Mouse (Mus musculus) embryonic facial prominence, embryonic 14.5 days (tissue): Measurements from ENCODE around the gene Esrrb. TPM values are rescaled to one million over a fixed set of nuclear protein-coding genes. Genes with fewer than 3 reads are reported as not detected.

ENCODE experiments used
- ATAC-seq: fragments of 200-750 bp; cut with Nextera tagmentation; 2 replicates; pipeline ENCODE4 v1.8.0; 2017; ENCODE audit warnings: low read depth, moderate number of reproducible peaks, moderate TSS enrichment
- DNase-seq: peaks from one replicate; pipeline ENCODE4 v3.0.0-alpha.2; 2015; ENCODE audit warnings: low spot score
- H3K27ac ChIP-seq: fragments of 300-500 bp; sonication (generic); replicated peaks from 2 replicates; pipeline ENCODE4 v1.5.1; 2014; ENCODE audit warnings: low read depth, mild to moderate bottlenecking, low read length, moderate library complexity
- H3K27me3 ChIP-seq: fragments of 300-500 bp; sonication (generic); replicated peaks from 2 replicates; pipeline ENCODE4 v1.6.1; 2014; ENCODE audit warnings: low read length; ENCODE audit not compliant: control insufficient read depth, insufficient read depth
- H3K36me3 ChIP-seq: fragments of 300-500 bp; sonication (generic); 2 replicates; pipeline ENCODE4 v1.6.1; 2014; ENCODE audit warnings: low read length, mixed read lengths; ENCODE audit not compliant: control insufficient read depth, insufficient read depth
- H3K4me1 ChIP-seq: fragments of 300-500 bp; sonication (generic); 2 replicates; pipeline ENCODE4 v1.6.1; 2014; ENCODE audit warnings: antibody characterized with exemption, low read length; ENCODE audit not compliant: control insufficient read depth, insufficient read depth
- H3K4me2 ChIP-seq: fragments of 300-500 bp; sonication (generic); 2 replicates; pipeline ENCODE4 v1.6.1; 2014; ENCODE audit warnings: low read depth, mild to moderate bottlenecking, low read length, moderate library complexity, mixed read lengths
- H3K4me3 ChIP-seq: fragments of 300-500 bp; sonication (generic); 2 replicates; pipeline ENCODE4 v1.5.1; 2014; ENCODE audit warnings: low read depth, mild to moderate bottlenecking, low read length
- H3K9ac ChIP-seq: fragments of 300-500 bp; sonication (generic); 2 replicates; pipeline ENCODE4 v1.6.1; 2014; ENCODE audit warnings: low read depth, mild to moderate bottlenecking, low read length, moderate library complexity, mixed read lengths
- H3K9me3 ChIP-seq: fragments of 300-500 bp; sonication (generic); 2 replicates; pipeline ENCODE4 v1.6.1; 2016; ENCODE audit warnings: low read length; ENCODE audit not compliant: control insufficient read depth
- WGBS: fragments of 180-500 bp; shearing (Covaris S2); extraction: QIAGEN DNeasy Blood & Tissue Kit; methylation state at CpG from one replicate; pipeline ENCODE4 v1.1.7; 2014; 5-methylcytosine and 5-hydroxymethylcytosine counted together
- polyA plus RNA-seq: library from polyadenylated mRNA; unstranded; fragments of >200 nt; fragmentation: Nextera tagmentation; extraction: Ambion mirVana; gene quantifications from 2 replicates; pipeline ENCODE4 v1.2.1, GENCODE M21; 2014

The Esrrb gene
- polyA plus RNA-seq, 1 experiment from 2014 or later = 0.67 TPM

GRCm38 (mm10) chr12:86469919-86470318 lies 109.0 kb downstream of the Esrrb start:
- Histone ChIP-seq H3K27me3 (no peaks in the 10 kb centered on the region), H3K36me3 (no peaks in the 10 kb centered on the region), H3K4me1 (no peaks in the 10 kb centered on the region), H3K4me3 (no peak overlapping the region), H3K9ac (no peak overlapping the region), H3K9me3 (no peaks in the 10 kb centered on the region), H3K4me2 (no peak overlapping the region), H3K27ac (no peak overlapping the region)
- no peak for DNase-seq
- WGBS = 65% methylated on average over 23 of the region's 23 CpGs
- ATAC-seq = no peak

- ATAC-seq (no peak), DNase-seq (no peak)
- 0 out of 2 replicates have a peak, but pooled peaks cover 4% of the 10 kb centered on the region for H3K4me1 ChIP-seq
- H3K4me3 ChIP-seq = no peak overlapping the region
- no peaks in the 10 kb centered on the region for H3K36me3 ChIP-seq
- H3K4me2 ChIP-seq = no peak overlapping the region
- 60% methylated on average over 6 of the region's 6 CpGs for WGBS
- H3K27ac ChIP-seq = no peak overlapping the region
- H3K27me3 ChIP-seq = no peaks in the 10 kb centered on the region
- no peak overlapping the region for H3K9ac ChIP-seq
- no peaks in the 10 kb centered on the region for H3K9me3 ChIP-seq
Measured at GRCm38 (mm10) chr12:86470912-86471311, 110.0 kb downstream of the Esrrb start.

GRCm38 (mm10) chr12:86473630-86474029 lies 112.7 kb downstream of the Esrrb start:
- H3K9me3 ChIP-seq = no peaks in the 10 kb centered on the region
- DNase-seq = peak; percentile 23
- no peak for ATAC-seq
- H3K4me1 ChIP-seq = 0 out of 2 replicates have a peak, but pooled peaks cover 4% of the 10 kb centered on the region
- peak overlapping the region; percentile 0; the same call in 1 of the 2 replicates for H3K4me2 ChIP-seq
- no peak overlapping the region for H3K9ac ChIP-seq
- no peak overlapping the region for H3K27ac ChIP-seq
- H3K4me3 ChIP-seq = no peak overlapping the region
- no peaks in the 10 kb centered on the region for H3K36me3 ChIP-seq
- WGBS = 27% methylated on average over 12 of the region's 12 CpGs
- no peaks in the 10 kb centered on the region for H3K27me3 ChIP-seq

GRCm38 (mm10) chr12:86475994-86476393 lies 115.1 kb downstream of the Esrrb start:
- ATAC-seq = no peak
- Histone ChIP-seq H3K36me3 (no peaks in the 10 kb centered on the region), H3K9me3 (no peaks in the 10 kb centered on the region), H3K4me3 (no peak overlapping the region), H3K27ac (no peak overlapping the region), H3K4me1 (0 out of 2 replicates have a peak, but pooled peaks cover 4% of the 10 kb centered on the region), H3K9ac (no peak overlapping the region), H3K4me2 (no peak overlapping the region), H3K27me3 (no peaks in the 10 kb centered on the region)
- DNase-seq = peak; percentile 56
- WGBS = 52% methylated on average over 7 of the region's 7 CpGs

- ATAC-seq (no peak), DNase-seq (no peak)
- Histone ChIP-seq H3K9me3 (no peaks in the 10 kb centered on the region), H3K4me3 (no peak overlapping the region), H3K9ac (no peak overlapping the region), H3K27me3 (no peaks in the 10 kb centered on the region), H3K4me2 (no peak overlapping the region), H3K36me3 (no peaks in the 10 kb centered on the region), H3K27ac (no peak overlapping the region), H3K4me1 (0 out of 2 replicates have a peak, but pooled peaks cover 4% of the 10 kb centered on the region)
- WGBS = 78% methylated on average over 5 of the region's 5 CpGs
Measured at GRCm38 (mm10) chr12:86478908-86479307, 118.0 kb downstream of the Esrrb start.

GRCm38 (mm10) chr12:86482029-86482428 lies 121.1 kb downstream of the Esrrb start:
- 87% methylated on average over 6 of the region's 6 CpGs for WGBS
- H3K36me3 ChIP-seq = no peaks in the 10 kb centered on the region
- H3K27me3 ChIP-seq = no peaks in the 10 kb centered on the region
- ATAC-seq (no peak), DNase-seq (no peak)
- no peaks in the 10 kb centered on the region for H3K4me1 ChIP-seq
- no peaks in the 10 kb centered on the region for H3K9me3 ChIP-seq
- no peak overlapping the region for H3K9ac ChIP-seq
- no peak overlapping the region for H3K27ac ChIP-seq
- H3K4me2 ChIP-seq = no peak overlapping the region
- H3K4me3 ChIP-seq = no peak overlapping the region

- Histone ChIP-seq H3K9me3 (no peaks in the 10 kb centered on the region), H3K4me2 (no peak overlapping the region), H3K27me3 (no peaks in the 10 kb centered on the region), H3K36me3 (no peaks in the 10 kb centered on the region), H3K4me3 (no peak overlapping the region), H3K27ac (no peak overlapping the region), H3K9ac (no peak overlapping the region), H3K4me1 (no peaks in the 10 kb centered on the region)
- DNase-seq (peak; percentile 73), ATAC-seq (peak; percentile 65; the same call in 1 of the 2 replicates)
- 20% methylated on average over 5 of the region's 5 CpGs for WGBS
Measured at GRCm38 (mm10) chr12:86483413-86483841, 122.5 kb downstream of the Esrrb start.

GRCm38 (mm10) chr12:86488005-86488404 lies 127.1 kb downstream of the Esrrb start:
- ATAC-seq = no peak
- no peak overlapping the region for H3K4me2 ChIP-seq
- DNase-seq = no peak
- H3K9ac ChIP-seq = no peak overlapping the region
- no peak overlapping the region for H3K27ac ChIP-seq
- WGBS = 55% methylated on average over 3 of the region's 3 CpGs
- no peak overlapping the region for H3K4me3 ChIP-seq
- peaks cover 9% of the 10 kb centered on the region for H3K4me1 ChIP-seq
- no peaks in the 10 kb centered on the region for H3K9me3 ChIP-seq
- H3K36me3 ChIP-seq = no peaks in the 10 kb centered on the region
- no peaks in the 10 kb centered on the region for H3K27me3 ChIP-seq

GRCm38 (mm10) chr12:86490052-86490451 lies 129.1 kb downstream of the Esrrb start:
- Histone ChIP-seq H3K4me1 (peaks cover 14% of the 10 kb centered on the region), H3K4me2 (no peak overlapping the region), H3K9ac (no peak overlapping the region), H3K36me3 (no peaks in the 10 kb centered on the region), H3K4me3 (no peak overlapping the region), H3K27ac (no peak overlapping the region), H3K27me3 (no peaks in the 10 kb centered on the region), H3K9me3 (no peaks in the 10 kb centered on the region)
- ATAC-seq (no peak), DNase-seq (no peak)
- 72% methylated on average over 5 of the region's 5 CpGs for WGBS
